Mouse (Mus musculus) lung, postnatal 14 days (tissue): Measurements from ENCODE around the gene Rnf114.

Experiments used
- DNase-seq: peaks from one replicate; pipeline ENCODE4 v3.0.0; 2021

The Rnf114 gene

GRCm38 (mm10) chr2:167475596-167475995 lies 16.8 kb upstream of the Rnf114 start:
- no peak for DNase-seq

- DNase-seq = peak; percentile 41
Measured at GRCm38 (mm10) chr2:167476200-167476688, 16.2 kb upstream of the Rnf114 start.

GRCm38 (mm10) chr2:167476762-167477161 lies 15.7 kb upstream of the Rnf114 start:
- DNase-seq = no peak

GRCm38 (mm10) chr2:167478128-167478527 lies 14.3 kb upstream of the Rnf114 start:
- DNase-seq = no peak

DNA sequence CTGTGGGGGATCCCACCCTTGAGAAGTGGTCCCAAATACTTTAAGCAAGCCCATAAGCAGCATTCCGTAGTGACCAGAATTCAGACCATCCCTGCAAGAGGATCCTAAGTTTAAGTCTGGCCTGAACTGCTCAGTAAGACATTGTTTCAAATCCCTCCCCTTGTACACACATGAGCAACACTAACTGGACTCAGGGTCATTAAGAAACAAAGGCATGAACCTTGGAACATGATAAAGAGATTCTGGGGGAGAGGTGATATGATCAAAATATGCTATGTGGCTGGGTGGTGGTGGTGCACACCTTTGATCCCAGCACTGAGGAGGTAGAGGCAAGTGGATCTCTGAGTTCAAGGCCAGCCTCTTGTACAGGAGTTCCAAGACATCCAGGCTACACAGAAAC lies 12.9 kb upstream of the Rnf114 start:
- DNase-seq = no peak

GRCm38 (mm10) chr2:167482681-167483080 lies 9.8 kb upstream of the Rnf114 start:
- no peak for DNase-seq

DNA sequence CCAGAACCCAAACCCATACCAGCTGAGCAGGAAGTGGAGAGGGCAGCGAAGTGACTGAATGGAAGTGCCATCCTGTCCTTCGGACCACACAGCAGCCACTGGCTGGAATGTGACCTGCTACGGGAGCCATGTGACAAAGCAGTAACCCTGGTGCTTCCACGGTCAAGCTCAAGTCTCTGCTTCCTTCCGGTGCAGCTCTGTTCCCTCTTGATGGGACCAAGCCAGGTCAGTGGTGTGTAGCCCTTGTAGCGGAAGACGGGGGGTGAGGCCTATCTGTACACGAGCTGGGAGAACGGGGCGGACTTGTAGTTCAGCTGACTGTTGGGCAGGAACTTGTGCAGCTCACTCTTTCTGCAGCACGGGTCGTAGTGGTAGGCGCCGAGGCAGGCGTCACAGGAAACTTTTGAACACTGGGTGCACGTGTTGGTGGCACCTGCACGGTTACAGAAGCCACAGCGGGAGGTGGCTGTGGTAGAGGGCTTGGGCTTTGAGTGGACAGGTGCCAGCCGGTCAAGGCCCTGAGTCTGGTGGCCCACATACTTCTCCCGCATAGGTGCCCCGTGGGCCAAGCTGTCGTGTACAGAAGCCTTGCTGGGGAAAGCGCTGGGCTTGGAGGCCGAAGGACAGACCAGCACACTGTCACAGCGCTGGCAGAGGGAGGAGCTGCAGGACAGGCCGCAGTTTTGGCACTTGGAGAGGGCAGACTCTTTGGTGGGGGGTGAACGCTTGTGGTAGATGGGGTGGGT lies 9.2 kb upstream of the Rnf114 start:
- no peak for DNase-seq

DNA sequence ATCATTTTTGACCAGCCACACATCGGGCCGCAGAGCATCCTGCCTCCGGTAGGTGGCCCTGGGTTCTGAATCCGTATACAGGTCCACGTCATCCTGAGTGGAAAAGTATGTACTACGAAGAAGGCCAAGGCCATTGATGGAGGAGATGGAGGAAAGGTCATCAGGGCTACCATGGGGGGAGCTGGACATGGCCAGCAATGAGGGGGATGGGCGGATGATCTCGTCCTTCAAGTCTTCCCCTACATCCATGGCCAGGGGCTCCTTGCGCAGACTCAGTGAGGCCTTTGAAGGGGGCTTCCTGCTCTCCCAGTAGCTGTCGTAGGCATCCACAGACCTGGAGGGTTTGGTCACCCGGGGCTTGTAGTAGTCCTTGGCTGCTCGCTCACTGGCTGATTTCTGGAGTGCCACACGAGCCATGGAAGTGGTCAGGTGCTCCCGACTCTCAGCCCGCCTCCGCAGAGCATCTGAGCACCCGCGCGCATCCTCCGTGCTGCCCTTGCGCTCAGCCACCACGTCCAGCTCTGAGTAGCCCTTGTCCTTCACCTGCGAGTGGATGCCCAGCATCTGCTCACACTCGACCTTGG lies 8.5 kb upstream of the Rnf114 start:
- no peak for DNase-seq

- DNase-seq = no peak
Measured at GRCm38 (mm10) chr2:167484932-167485331, 7.5 kb upstream of the Rnf114 start.

- peak; percentile 56 for DNase-seq
Measured at GRCm38 (mm10) chr2:167485501-167486377, 6.7 kb upstream of the Rnf114 start.

DNA sequence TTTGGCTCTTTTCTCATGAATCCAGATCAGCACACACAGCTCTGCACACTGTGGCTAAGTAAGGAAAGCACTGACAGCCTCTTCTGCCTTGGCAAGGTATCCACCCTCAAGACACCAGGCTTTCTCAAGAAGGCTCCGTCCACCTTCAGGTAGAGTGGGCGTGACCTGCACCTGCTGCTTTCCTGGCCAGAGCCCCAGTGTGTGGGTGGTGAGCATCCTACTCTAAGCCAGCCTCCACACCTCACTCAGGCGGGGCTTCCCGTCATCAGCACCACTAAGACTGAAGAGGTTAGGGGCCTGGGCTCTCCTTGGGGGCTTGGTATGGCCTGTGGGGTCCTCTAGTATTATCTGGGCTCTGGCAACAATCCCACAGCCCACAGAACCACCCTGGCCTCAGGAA lies 5.9 kb upstream of the Rnf114 start:
- no peak for DNase-seq

GRCm38 (mm10) chr2:167487551-167487950 lies 4.9 kb upstream of the Rnf114 start:
- no peak for DNase-seq

DNA sequence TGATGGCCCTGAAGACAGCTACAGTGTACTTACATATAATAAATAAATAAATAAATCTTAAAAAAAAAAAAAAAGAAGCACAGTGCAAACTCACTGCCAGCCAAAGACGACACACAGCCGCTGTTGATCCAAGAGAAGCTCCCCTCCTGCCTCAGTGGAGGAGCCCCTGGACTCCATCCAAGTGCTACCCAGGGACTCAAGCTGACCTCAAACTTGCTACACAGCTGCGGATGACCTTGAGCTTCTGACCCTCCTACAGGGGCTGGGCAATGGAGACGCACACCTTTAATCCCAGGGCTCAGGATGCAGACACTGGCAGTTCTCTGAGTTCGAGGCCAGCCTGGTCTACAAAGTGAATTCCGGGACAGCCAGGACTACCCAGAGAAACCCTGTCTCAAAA lies 4.5 kb upstream of the Rnf114 start:
- no peak for DNase-seq

- DNase-seq = no peak
Measured at GRCm38 (mm10) chr2:167490813-167491525, 1.5 kb upstream of the Rnf114 start.

- DNase-seq = peak; percentile 96
Measured at GRCm38 (mm10) chr2:167492713-167493636, 530 bp downstream of the Rnf114 start, which contains the start of gene Spata2. Spata2 (minus strand) TSS chr2:167492887.

GRCm38 (mm10) chr2:167496437-167496836 lies 4.0 kb downstream of the Rnf114 start:
- DNase-seq = no peak

DNA sequence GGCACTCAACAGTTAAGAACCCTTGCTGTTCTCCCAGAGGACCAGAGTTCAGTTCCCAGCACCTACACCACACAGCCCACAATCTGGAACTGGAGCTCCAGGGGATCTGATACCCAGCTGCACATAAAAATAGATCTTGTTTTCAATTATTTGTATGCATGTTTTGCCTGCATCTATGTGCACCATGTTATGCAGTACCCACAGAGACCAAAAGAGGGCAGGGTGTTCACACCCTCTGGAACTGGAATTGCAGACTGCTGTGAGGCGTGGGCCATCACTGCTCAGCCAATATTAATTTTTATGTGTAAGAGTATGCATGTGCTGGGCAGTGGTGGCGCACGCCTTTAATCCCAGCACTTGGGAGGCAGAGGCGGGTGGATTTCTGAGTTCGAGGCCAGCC lies 4.8 kb downstream of the Rnf114 start:
- peak; percentile 75 for DNase-seq

DNA sequence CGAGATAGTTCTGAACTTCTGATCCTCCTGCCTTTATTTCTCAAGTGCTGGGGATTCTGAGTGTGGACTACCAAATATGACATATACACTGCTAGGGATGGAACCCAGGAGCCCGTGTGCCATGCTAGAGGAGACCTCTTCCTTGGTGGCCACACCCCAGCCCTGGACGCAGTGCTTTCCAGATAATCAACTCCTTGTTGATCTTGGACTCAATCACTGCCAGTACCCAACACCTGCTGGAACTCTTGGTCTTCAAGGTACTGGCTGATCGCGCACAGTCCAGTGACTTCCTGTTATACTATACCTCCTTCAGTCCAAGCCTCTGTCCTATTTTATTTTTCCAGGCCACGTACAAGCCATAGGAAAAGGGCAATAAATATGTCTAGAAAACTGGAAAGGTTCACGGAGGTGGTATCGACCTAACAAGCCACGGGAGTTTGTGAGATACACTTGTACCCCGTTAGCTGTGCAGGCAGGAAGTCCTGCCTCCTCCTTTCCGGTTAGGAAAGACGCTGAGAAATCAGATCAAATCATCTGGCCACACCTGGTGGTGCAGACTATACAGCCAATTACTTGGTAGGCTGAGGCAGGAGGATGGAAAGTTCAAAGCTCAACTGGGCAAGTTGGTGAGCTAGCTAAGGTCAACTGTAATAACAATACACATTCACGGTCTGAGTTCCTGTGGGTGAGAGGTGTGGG lies 10.3 kb downstream of the Rnf114 start:
- no peak for DNase-seq

GRCm38 (mm10) chr2:167503253-167503895 lies 10.9 kb downstream of the Rnf114 start:
- DNase-seq = peak; percentile 90

DNA sequence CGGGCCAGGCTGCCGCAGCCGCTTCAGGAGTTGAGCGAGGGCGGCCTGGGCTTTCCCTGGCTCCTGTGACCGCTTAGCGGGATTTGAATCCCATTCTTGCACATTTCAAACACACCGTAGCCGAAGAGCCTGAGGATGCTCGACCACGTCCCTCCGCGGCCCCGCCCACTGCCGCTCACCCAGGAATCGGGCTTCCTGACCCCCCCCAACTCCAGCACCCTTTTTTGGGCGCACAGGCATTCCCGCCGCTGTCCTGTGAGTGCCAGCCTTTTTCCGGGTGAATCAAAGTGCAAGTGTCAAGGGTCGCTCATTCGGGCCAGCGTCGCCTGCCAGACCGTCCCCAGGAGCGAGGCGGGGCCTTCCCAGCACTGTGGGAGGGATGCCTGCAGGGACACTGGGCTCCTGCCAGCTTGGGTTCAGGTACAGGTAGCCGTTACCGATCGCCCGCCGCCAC lies 11.5 kb downstream of the Rnf114 start:
- DNase-seq = peak; percentile 64
